Mouse (Mus musculus): ENCODE data around the gene Cacna2d2. TPM values are rescaled to one million over a fixed set of nuclear protein-coding genes. Genes with fewer than 3 reads are reported as not detected.
A peak's percentile ranks its signal among the peaks of the same experiment; 100 is the strongest.

Gene Cacna2d2
- total RNA-seq (2014; rRNA removed), result not detected in 2 replicates
- polyA plus RNA-seq (2012; rRNA removed), result not detected in 2 replicates

GRCm38 (mm10) chr9:107399491-107399971, at the start of gene Cacna2d2:
Cacna2d2 (plus strand) TSS chr9:107399612.
- Histone ChIP-seq H3K27ac (replicated peaks; ENCODE audit: insufficient read depth, low read depth, low read length) (no peak within 1 kb of the TSS), H3K9ac (ENCODE audit: low read depth, low read length) (no peak within 1 kb of the TSS), H3K79me2 (ENCODE audit: control insufficient read depth, insufficient read depth, low read length) (no peaks in the 10 kb centered on the region), H3K36me3 (ENCODE audit: control insufficient read depth, insufficient read depth, low read length) (no peaks in the 10 kb centered on the region), H3K4me3 (ENCODE audit: insufficient read depth, low read depth, low read length) (peak within 1 kb of the TSS; percentile 18; the same call in 1 of the 2 replicates), H3K27me3 (ENCODE audit: control insufficient read depth, insufficient read depth, low read length) (peaks cover 12% of the 10 kb centered on the region; the same call in 1 of the 2 replicates), H3K4me1 (ENCODE audit: control insufficient read depth, insufficient read depth, low read length) (no peaks in the 10 kb centered on the region)
- TF ChIP-seq CTCF (IDR thresholded peaks at IDR 0.05; ENCODE audit: low read depth, low read length) (no peak), POLR2A (IDR thresholded peaks at IDR 0.05; ENCODE audit: extremely low read depth, insufficient read depth, low read length) (no peak)
- WGBS, result 2% methylated on average over 47 of the region's 54 CpGs
- no peak for DNase-seq (ENCODE audit: extremely low read depth, low read depth, low spot score)

DNA sequence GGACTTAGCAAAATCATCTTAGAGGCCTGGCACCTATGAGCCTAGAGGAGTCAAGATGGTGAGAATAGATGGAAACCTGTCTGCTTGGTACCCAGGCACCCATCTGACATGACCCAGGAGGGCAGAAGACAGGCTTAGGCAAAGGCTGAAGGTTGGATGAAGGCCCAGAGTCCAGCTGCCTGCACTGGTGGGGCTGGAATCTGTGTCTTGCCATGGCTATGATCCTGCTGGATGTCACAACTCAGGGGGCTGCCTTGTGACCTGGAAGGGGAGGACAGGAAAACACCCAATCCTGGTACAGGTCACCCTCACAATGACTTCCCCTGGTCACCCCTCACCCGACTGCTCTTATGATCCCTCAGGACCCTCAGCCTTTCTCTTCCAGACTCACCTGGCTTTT, 44.6 kb upstream of the Cacna2d2 start:
- Histone ChIP-seq H3K4me1 (ENCODE audit: control insufficient read depth, insufficient read depth, low read length) (no peaks in the 10 kb centered on the region), H3K79me2 (ENCODE audit: control insufficient read depth, insufficient read depth, low read length) (no peaks in the 10 kb centered on the region), H3K4me3 (ENCODE audit: insufficient read depth, low read depth, low read length) (no peak overlapping the region), H3K9ac (ENCODE audit: low read depth, low read length) (no peak overlapping the region), H3K36me3 (ENCODE audit: control insufficient read depth, insufficient read depth, low read length) (no peaks in the 10 kb centered on the region), H3K27ac (replicated peaks; ENCODE audit: insufficient read depth, low read depth, low read length) (no peak overlapping the region), H3K27me3 (ENCODE audit: control insufficient read depth, insufficient read depth, low read length) (no peaks in the 10 kb centered on the region)
- DNase-seq (ENCODE audit: extremely low read depth, low read depth, low spot score), result no peak
- TF ChIP-seq CTCF (IDR thresholded peaks at IDR 0.05; ENCODE audit: low read depth, low read length) (no peak), POLR2A (IDR thresholded peaks at IDR 0.05; ENCODE audit: extremely low read depth, insufficient read depth, low read length) (no peak)
- WGBS, result 57% methylated on average over 1 of the region's 1 CpGs

DNA sequence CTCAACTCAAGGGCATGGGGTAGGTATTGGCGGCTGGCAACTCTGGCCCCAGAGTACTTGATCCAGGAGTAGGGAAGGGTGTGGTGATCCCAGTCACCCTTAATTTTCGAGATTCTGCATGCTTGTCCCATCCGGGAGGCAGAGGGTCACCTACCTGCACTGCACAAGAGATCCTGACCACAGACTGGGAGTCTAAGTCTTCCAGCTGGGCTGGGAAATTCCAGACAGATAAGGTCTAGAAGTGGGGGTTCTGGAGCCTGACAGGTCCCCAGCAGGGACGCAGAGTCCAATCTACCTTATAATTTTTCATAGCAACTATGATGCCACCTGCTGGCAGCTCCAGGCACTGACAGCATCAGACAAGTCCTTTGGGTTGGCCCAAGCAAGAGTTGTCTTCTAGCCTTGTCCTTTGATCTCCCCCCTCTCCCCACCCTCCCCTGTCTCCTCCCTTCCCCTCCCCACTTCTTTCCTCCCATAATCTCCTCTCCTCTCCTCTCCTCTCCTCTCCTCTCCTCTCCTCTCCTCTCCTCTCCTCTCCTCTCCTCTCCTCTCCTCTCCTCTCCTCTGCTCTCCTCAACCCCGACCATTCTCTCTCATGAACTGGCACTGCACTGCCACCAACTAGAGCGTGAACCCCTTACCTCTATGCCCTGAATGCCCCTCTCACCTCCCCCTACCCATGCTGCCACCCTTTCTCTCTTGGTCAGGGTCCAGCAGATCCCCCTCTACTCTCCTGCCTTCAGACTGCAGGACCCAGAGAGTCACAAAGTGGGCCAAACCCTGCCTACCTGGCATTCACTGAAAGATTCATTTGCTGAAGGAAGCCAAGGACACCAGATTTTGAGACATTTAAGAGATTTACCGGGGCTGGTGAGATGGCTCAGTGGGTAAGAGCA, 43.3 kb upstream of the Cacna2d2 start:
- peak; percentile 46 for DNase-seq (ENCODE audit: extremely low read depth, low read depth, low spot score)
- H3K79me2 ChIP-seq (ENCODE audit: control insufficient read depth, insufficient read depth, low read length), result no peaks in the 10 kb centered on the region
- no peaks in the 10 kb centered on the region for H3K27me3 ChIP-seq (ENCODE audit: control insufficient read depth, insufficient read depth, low read length)
- TF ChIP-seq POLR2A (IDR thresholded peaks at IDR 0.05; ENCODE audit: extremely low read depth, insufficient read depth, low read length) (no peak), CTCF (IDR thresholded peaks at IDR 0.05; ENCODE audit: low read depth, low read length) (peak; percentile 82)
- WGBS, result 45% methylated on average over 7 of the region's 7 CpGs
- no peak overlapping the region for H3K27ac ChIP-seq (replicated peaks; ENCODE audit: insufficient read depth, low read depth, low read length)
- no peaks in the 10 kb centered on the region for H3K36me3 ChIP-seq (ENCODE audit: control insufficient read depth, insufficient read depth, low read length)
- no peaks in the 10 kb centered on the region for H3K4me1 ChIP-seq (ENCODE audit: control insufficient read depth, insufficient read depth, low read length)
- no peak overlapping the region for H3K9ac ChIP-seq (ENCODE audit: low read depth, low read length)
- no peak overlapping the region for H3K4me3 ChIP-seq (ENCODE audit: insufficient read depth, low read depth, low read length)

GRCm38 (mm10) chr9:107357651-107358050, 41.8 kb upstream of the Cacna2d2 start:
- 35% methylated on average over 5 of the region's 5 CpGs for WGBS
- no peaks in the 10 kb centered on the region for H3K27me3 ChIP-seq (ENCODE audit: control insufficient read depth, insufficient read depth, low read length)

DNA sequence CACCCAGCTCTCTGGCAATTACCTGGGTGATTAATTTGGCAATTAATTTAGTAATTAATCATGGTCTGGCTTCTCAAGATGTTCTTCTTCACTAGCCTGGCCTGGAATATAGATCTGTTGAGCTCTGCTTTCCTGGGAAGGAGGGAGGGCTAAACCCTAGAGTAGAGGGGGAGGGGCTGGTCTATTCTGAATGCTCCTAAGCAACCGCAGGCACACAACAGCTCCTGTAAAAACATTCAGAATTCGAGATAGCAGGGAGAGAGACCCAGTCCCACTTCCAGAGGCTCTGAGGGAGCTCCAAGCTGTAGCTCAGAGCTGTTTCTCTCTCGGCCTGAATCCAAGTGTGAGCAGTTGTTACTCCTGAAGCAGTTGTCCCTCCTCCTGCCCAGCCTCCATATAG, 38.4 kb upstream of the Cacna2d2 start:
- Histone ChIP-seq H3K9ac (ENCODE audit: low read depth, low read length) (no peak overlapping the region), H3K79me2 (ENCODE audit: control insufficient read depth, insufficient read depth, low read length) (no peaks in the 10 kb centered on the region), H3K4me1 (ENCODE audit: control insufficient read depth, insufficient read depth, low read length) (no peaks in the 10 kb centered on the region), H3K4me3 (ENCODE audit: insufficient read depth, low read depth, low read length) (no peak overlapping the region), H3K36me3 (ENCODE audit: control insufficient read depth, insufficient read depth, low read length) (no peaks in the 10 kb centered on the region), H3K27me3 (ENCODE audit: control insufficient read depth, insufficient read depth, low read length) (no peaks in the 10 kb centered on the region), H3K27ac (replicated peaks; ENCODE audit: insufficient read depth, low read depth, low read length) (no peak overlapping the region)
- no peak for DNase-seq (ENCODE audit: extremely low read depth, low read depth, low spot score)
- WGBS, result 21% methylated on average over 3 of the region's 3 CpGs
- no peak for TF ChIP-seq POLR2A (IDR thresholded peaks at IDR 0.05; ENCODE audit: extremely low read depth, insufficient read depth, low read length)
- TF ChIP-seq CTCF (IDR thresholded peaks at IDR 0.05; ENCODE audit: low read depth, low read length), result no peak

More at GRCm38 (mm10) chr9:107357651-107358050, 41.8 kb upstream of the Cacna2d2 start:
- TF ChIP-seq CTCF (IDR thresholded peaks at IDR 0.05; ENCODE audit: low read depth, low read length), result peak; percentile 82
- no peak for TF ChIP-seq POLR2A (IDR thresholded peaks at IDR 0.05; ENCODE audit: extremely low read depth, insufficient read depth, low read length)
- Histone ChIP-seq H3K4me1 (ENCODE audit: control insufficient read depth, insufficient read depth, low read length) (no peaks in the 10 kb centered on the region), H3K79me2 (ENCODE audit: control insufficient read depth, insufficient read depth, low read length) (no peaks in the 10 kb centered on the region), H3K9ac (ENCODE audit: low read depth, low read length) (no peak overlapping the region), H3K27ac (replicated peaks; ENCODE audit: insufficient read depth, low read depth, low read length) (no peak overlapping the region), H3K36me3 (ENCODE audit: control insufficient read depth, insufficient read depth, low read length) (no peaks in the 10 kb centered on the region), H3K4me3 (ENCODE audit: insufficient read depth, low read depth, low read length) (no peak overlapping the region)
- DNase-seq (ENCODE audit: extremely low read depth, low read depth, low spot score), result peak; percentile 28

DNA sequence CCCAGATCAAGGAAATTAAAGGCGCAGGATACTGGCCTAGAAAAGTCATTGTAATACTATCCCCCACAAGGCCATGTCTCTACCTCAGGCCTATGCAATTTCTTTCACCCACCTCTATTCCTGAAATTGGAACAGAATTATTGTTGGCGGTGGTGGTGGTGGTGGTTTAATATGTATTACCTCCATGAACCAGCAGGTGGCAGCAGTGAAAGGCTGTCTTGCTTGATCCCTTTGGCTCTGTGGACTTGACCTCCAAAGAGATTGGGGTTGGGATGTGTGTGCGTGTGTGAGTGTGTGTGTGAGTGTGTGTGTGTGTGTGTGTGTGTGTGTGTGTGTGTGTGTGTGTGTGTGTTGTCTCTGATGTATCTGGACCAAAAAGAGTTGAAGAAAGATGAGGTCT, 32.8 kb upstream of the Cacna2d2 start:
- Histone ChIP-seq H3K27ac (replicated peaks; ENCODE audit: insufficient read depth, low read depth, low read length) (no peak overlapping the region), H3K4me1 (ENCODE audit: control insufficient read depth, insufficient read depth, low read length) (no peaks in the 10 kb centered on the region), H3K36me3 (ENCODE audit: control insufficient read depth, insufficient read depth, low read length) (no peaks in the 10 kb centered on the region), H3K27me3 (ENCODE audit: control insufficient read depth, insufficient read depth, low read length) (no peaks in the 10 kb centered on the region), H3K4me3 (ENCODE audit: insufficient read depth, low read depth, low read length) (no peak overlapping the region), H3K9ac (ENCODE audit: low read depth, low read length) (no peak overlapping the region), H3K79me2 (ENCODE audit: control insufficient read depth, insufficient read depth, low read length) (no peaks in the 10 kb centered on the region)
- TF ChIP-seq POLR2A (IDR thresholded peaks at IDR 0.05; ENCODE audit: extremely low read depth, insufficient read depth, low read length), result no peak
- peak; percentile 66; the same call in 1 of the 2 replicates for TF ChIP-seq CTCF (IDR thresholded peaks at IDR 0.05; ENCODE audit: low read depth, low read length)
- peak; percentile 18 for DNase-seq (ENCODE audit: extremely low read depth, low read depth, low spot score)
- WGBS, result 0% methylated on average over 3 of the region's 3 CpGs
